Mouse (Mus musculus) G1E (cell line): ENCODE data around the gene Eomes. TPM values are rescaled to one million over a fixed set of nuclear protein-coding genes. Genes with fewer than 3 reads are reported as not detected.

Source experiments
- ATAC-seq: 2 replicates; pipeline ENCODE4 v1.8.0; 2016; ENCODE audit warnings: mild to moderate bottlenecking; ENCODE audit not compliant: insufficient number of reproducible peaks, poor library complexity, low FRiP score, severe bottlenecking; ENCODE audit errors: extremely low read depth
- DNase-seq: peaks from one replicate; pipeline ENCODE4 v3.0.0; 2012; ENCODE audit warnings: low spot score
- H3K27me3 ChIP-seq: 2 replicates; pipeline ENCODE4 v1.6.1; 2012; ENCODE audit warnings: mild to moderate bottlenecking, low read length, inconsistent platforms; ENCODE audit not compliant: insufficient read depth
- H3K36me3 ChIP-seq: replicated peaks from 2 replicates; pipeline ENCODE3; 2012; ENCODE audit warnings: mild to moderate bottlenecking, inconsistent platforms
- H3K4me1 ChIP-seq: 2 replicates; pipeline ENCODE4 v1.6.1; 2012; ENCODE audit warnings: low read depth, low read length, inconsistent platforms, mixed read lengths; ENCODE audit not compliant: insufficient read depth
- H3K4me3 ChIP-seq: 2 replicates; pipeline ENCODE4 v1.5.1; 2012; ENCODE audit warnings: low read depth, mild to moderate bottlenecking, inconsistent platforms, low read length, moderate library complexity, mixed read lengths
- H3K9me3 ChIP-seq: replicated peaks from 2 replicates; pipeline ENCODE4 v1.6.1; 2012; ENCODE audit warnings: inconsistent platforms
- CTCF ChIP-seq: IDR thresholded peaks from 2 replicates; pipeline ENCODE4 v1.5.1; 2012; ENCODE audit warnings: low read depth, low read length, inconsistent platforms, mixed read lengths
- GATA1 ChIP-seq: IDR thresholded peaks from 2 replicates; pipeline ENCODE4 v1.6.1; 2012; ENCODE audit warnings: borderline replicate concordance, low read length, inconsistent platforms, mixed read lengths
- GATA2 ChIP-seq: IDR thresholded peaks from 2 replicates; pipeline ENCODE4 v1.6.1; 2012; ENCODE audit warnings: low read depth, low read length, inconsistent platforms, borderline replicate concordance
- POLR2AphosphoS5 ChIP-seq: IDR thresholded peaks from 2 replicates; pipeline ENCODE4 v1.6.1; 2012; ENCODE audit warnings: low read depth, low read length, inconsistent platforms; ENCODE audit not compliant: insufficient replicate concordance
- TAL1 ChIP-seq: conservative IDR thresholded peaks from 2 replicates; pipeline ENCODE4 v1.6.1; 2012; ENCODE audit warnings: low read depth, low read length, inconsistent platforms, mixed read lengths
- polyA plus RNA-seq: library from polyadenylated mRNA; stranded (reverse); fragments of >175 nt; gene quantifications from 2 replicates; pipeline ENCODE4 v1.2.3, GENCODE M21; 2012
- total RNA-seq, 2 experiments: library from RNA; stranded (forward) in 1 of 2; stranded (reverse) in 1 of 2; fragments of 200-1000 nt in 1 of 2; fragments of >200 nt in 1 of 2; fragmentation: Nextera tagmentation in 1 of 2; gene quantifications; 2 replicates each; pipeline ENCODE4 v1.2.3; 2014 to 2017

Gene Eomes
- total and polyA plus RNA-seq, 3 experiments: 0.05 TPM; not detected in 2

DNA sequence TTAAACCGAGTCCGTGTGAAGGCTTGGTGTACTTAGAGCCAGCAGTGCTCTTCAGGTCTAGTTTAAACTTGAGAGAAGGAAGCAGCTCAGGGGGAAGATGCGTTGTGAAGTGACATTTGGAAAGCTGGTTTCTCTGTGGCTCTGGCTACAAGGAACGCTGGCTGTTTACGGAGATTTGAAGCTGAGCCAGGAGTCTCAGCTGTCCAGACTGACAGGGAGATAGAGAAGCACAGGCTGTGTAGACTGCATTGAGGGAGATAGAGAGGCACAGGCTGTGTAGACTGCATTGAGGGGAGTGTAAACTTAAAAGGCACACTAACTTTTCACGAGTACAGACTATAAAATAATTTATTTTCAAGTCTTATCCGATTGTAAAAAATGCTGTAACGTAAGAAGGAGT lies 42.0 kb downstream of the Eomes start:
- no peaks in the 10 kb centered on the region for H3K4me1 ChIP-seq
- ATAC-seq: no peak
- DNase-seq: no peak
- no peaks in the 10 kb centered on the region for H3K9me3 ChIP-seq
- TF ChIP-seq GATA1 (no peak), POLR2AphosphoS5 (no peak), GATA2 (no peak), TAL1 (no peak), CTCF (no peak)
- H3K36me3 ChIP-seq: peaks cover 73% of the 10 kb centered on the region
- no peak overlapping the region for H3K4me3 ChIP-seq
- no peaks in the 10 kb centered on the region for H3K27me3 ChIP-seq

DNA sequence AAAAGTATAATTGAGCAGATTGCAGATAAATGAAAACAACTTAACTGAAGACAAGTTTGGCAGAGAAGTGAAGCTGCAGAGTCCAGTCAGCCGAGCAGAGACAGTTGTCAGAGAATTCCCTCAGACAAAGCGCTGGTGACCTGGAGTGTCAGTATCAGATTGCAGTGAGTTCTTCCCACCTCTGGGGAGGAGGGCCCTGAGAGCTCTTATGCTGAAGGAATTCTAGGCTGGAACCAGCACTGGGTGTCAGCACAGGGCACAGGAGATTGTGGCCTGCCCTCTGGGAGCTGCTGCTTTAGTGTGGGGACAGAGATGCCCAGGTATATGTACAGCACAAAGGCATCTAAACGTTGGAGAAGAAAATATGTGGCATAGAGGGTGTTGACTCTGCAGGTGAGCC lies 42.8 kb downstream of the Eomes start:
- TF ChIP-seq GATA2 (no peak), POLR2AphosphoS5 (no peak), CTCF (no peak), GATA1 (no peak), TAL1 (no peak)
- Histone ChIP-seq H3K36me3 (peaks cover 75% of the 10 kb centered on the region), H3K27me3 (no peaks in the 10 kb centered on the region), H3K9me3 (no peaks in the 10 kb centered on the region), H3K4me1 (no peaks in the 10 kb centered on the region), H3K4me3 (no peak overlapping the region)
- ATAC-seq (no peak), DNase-seq (no peak)

DNA sequence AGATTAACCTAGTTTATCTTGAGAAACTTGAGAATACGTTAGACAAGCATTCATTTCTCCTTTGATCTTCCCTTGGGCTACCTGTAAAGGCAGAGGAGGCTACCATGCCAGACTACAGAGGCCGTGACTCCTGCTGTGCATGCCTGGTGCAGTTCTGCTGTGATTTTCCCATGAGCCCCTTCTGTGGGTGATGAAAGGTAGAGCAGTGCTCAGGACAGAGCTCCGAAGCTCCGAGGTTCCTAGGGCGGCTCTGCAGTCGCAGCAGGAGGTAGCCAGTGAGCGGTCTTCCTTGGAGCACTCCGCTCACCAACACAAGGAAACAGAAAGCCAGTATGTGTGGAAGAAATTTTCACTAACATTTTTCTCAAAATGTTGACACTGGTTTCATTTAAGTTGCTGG lies 43.6 kb downstream of the Eomes start:
- H3K4me1 ChIP-seq: no peaks in the 10 kb centered on the region
- peaks cover 77% of the 10 kb centered on the region for H3K36me3 ChIP-seq
- no peaks in the 10 kb centered on the region for H3K9me3 ChIP-seq
- no peaks in the 10 kb centered on the region for H3K27me3 ChIP-seq
- no peak for DNase-seq
- no peak for ATAC-seq
- no peak for TF ChIP-seq GATA2
- TF ChIP-seq POLR2AphosphoS5: no peak
- no peak for TF ChIP-seq CTCF
- TF ChIP-seq TAL1: no peak
- no peak for TF ChIP-seq GATA1
- no peak overlapping the region for H3K4me3 ChIP-seq

DNA sequence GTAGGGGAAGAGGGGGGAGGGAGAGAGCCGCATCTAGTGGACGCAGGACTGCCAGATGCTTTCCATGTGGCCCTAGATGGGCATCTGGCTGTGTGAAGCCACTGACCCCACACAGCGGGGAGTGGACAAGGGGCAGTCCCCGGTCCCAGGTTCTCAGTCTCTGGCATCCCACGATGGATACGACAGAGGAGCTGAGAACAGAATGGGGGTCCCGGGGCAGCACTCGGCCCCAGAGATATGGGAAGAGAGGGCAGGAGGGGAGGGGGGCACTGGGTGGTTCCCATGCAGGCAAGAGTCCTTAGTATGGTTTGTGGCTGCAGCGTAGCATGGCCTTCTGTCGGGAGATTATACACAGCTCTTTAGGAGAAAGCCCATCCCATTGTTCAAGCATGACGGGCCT lies 45.7 kb downstream of the Eomes start:
- H3K4me1 ChIP-seq: no peaks in the 10 kb centered on the region
- DNase-seq: no peak
- ATAC-seq: no peak
- H3K36me3 ChIP-seq: peaks cover 81% of the 10 kb centered on the region
- H3K9me3 ChIP-seq: no peaks in the 10 kb centered on the region
- H3K27me3 ChIP-seq: no peaks in the 10 kb centered on the region
- no peak overlapping the region for H3K4me3 ChIP-seq
- TF ChIP-seq CTCF (no peak), GATA2 (no peak), POLR2AphosphoS5 (no peak), GATA1 (no peak)

DNA sequence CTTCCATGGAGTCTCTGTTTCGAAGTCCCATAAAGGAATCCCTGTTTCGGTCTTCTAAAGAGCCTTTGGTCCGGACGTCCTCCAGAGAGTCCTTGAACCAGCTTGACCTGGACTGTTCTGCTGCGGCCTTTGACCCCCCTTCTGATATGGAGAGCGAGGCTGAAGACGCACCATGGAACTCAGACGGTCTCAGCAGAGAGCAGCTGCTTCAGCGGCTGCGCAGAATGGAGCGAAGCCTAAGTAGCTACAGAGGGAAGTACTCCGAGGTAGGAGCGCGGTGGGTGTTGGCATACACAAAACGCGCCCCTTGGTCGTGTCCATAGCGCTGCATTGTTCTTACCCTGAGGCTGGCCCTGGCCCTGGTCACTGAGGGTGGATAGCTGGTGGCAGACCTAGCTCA lies 49.0 kb downstream of the Eomes start:
- no peak for ATAC-seq
- Histone ChIP-seq H3K36me3 (peaks cover 91% of the 10 kb centered on the region), H3K9me3 (no peaks in the 10 kb centered on the region), H3K4me3 (no peak overlapping the region), H3K27me3 (no peaks in the 10 kb centered on the region), H3K4me1 (no peaks in the 10 kb centered on the region)
- TF ChIP-seq CTCF: no peak
- TF ChIP-seq GATA1: no peak
- no peak for TF ChIP-seq POLR2AphosphoS5
- no peak for TF ChIP-seq TAL1
- TF ChIP-seq GATA2: no peak
- no peak for DNase-seq

DNA sequence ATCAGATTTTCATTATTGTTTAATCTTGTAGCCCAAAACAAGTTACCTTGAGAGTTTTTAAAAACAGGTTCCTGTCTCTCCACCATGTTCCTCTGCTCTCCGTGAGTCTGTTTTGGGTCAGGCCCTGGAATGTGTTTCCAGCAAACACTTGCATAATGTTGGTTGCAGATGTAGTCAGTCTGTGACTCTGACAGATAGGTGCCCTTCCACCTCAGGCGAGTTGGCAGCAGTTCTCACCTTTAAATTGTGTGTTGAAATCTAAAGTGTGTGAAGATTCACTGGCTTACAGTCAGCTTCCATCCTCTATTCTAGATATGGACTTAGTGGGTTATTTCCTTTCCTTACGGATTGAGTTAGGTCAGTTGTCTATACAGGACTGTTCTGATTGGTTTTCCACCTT lies 51.8 kb downstream of the Eomes start:
- H3K27me3 ChIP-seq: no peaks in the 10 kb centered on the region
- TF ChIP-seq TAL1 (no peak), GATA1 (no peak), CTCF (no peak), POLR2AphosphoS5 (no peak), GATA2 (no peak)
- no peak for DNase-seq
- no peak for ATAC-seq
- no peak overlapping the region for H3K4me3 ChIP-seq
- no peaks in the 10 kb centered on the region for H3K9me3 ChIP-seq
- H3K4me1 ChIP-seq: no peaks in the 10 kb centered on the region
- peaks cover 91% of the 10 kb centered on the region for H3K36me3 ChIP-seq

DNA sequence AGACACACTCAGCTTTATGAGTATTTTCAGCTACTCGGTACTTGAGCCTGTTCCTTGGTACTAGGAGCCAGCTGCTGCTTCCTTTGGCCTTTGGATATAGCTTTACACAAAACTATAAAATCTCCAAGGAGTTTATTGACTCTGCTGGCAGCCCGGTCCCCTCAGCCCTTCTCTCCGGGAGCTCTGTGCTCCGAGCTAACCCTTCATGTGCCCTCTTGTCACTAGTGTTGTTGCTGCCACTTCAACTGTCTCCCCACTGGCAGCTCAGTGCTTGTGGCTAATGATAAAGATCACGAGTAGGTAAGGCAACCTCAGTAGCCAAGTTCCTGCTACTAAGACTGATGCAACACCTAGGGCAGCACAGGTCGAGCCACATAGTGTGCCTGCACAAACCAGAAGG lies 52.7 kb downstream of the Eomes start:
- DNase-seq (no peak), ATAC-seq (no peak)
- H3K4me3 ChIP-seq: no peak overlapping the region
- H3K36me3 ChIP-seq: peaks cover 90% of the 10 kb centered on the region
- H3K27me3 ChIP-seq: no peaks in the 10 kb centered on the region
- H3K9me3 ChIP-seq: no peaks in the 10 kb centered on the region
- TF ChIP-seq CTCF (no peak), GATA2 (no peak), GATA1 (no peak), POLR2AphosphoS5 (no peak), TAL1 (no peak)
- no peaks in the 10 kb centered on the region for H3K4me1 ChIP-seq
